Mouse (Mus musculus) stomach, postnatal 0 days (tissue): ENCODE results near the gene Olfr589.

ENCODE experiments used
- CTCF ChIP-seq: IDR thresholded peaks from 2 replicates; pipeline ENCODE4 v1.5.1; 2016; ENCODE audit warnings: antibody characterized with exemption, low read depth, mild to moderate bottlenecking, moderate library complexity
- EP300 ChIP-seq: optimal IDR thresholded peaks from 2 replicates; pipeline ENCODE3; 2016; ENCODE audit warnings: antibody characterized with exemption

- TF ChIP-seq CTCF (no peak), EP300 (no peak)
These were observed 13.5 kb upstream of the Olfr589 start for GRCm38 (mm10) chr7:103169697-103170096.
